Mouse (Mus musculus) intestine, embryonic 16.5 days (tissue): ENCODE results near the gene Btf3l4. TPM values are rescaled to one million over a fixed set of nuclear protein-coding genes. Genes with fewer than 3 reads are reported as not detected.
A peak's percentile ranks its signal among the peaks of the same experiment; 100 is the strongest.

ENCODE experiments used
- ATAC-seq: fragments of 200-750 bp; cut with Nextera tagmentation; 2 replicates; pipeline ENCODE4 v1.8.0; 2017; ENCODE audit warnings: moderate TSS enrichment, moderate library complexity
- H3K27ac ChIP-seq: fragments of 300-500 bp; sonication (generic); 2 replicates; pipeline ENCODE4 v1.5.1; 2014; ENCODE audit warnings: mild to moderate bottlenecking, low read length
- H3K27me3 ChIP-seq: fragments of 300-500 bp; sonication (generic); replicated peaks from 2 replicates; pipeline ENCODE4 v1.6.1; 2014; ENCODE audit warnings: low read length, control low read depth, mixed read lengths; ENCODE audit not compliant: control insufficient read depth, insufficient read depth
- H3K36me3 ChIP-seq: fragments of 300-500 bp; sonication (generic); 2 replicates; pipeline ENCODE4 v1.6.1; 2014; ENCODE audit warnings: low read length, control low read depth; ENCODE audit not compliant: control insufficient read depth, insufficient read depth
- H3K4me1 ChIP-seq: fragments of 300-500 bp; sonication (generic); 2 replicates; pipeline ENCODE4 v1.6.1; 2014; ENCODE audit warnings: low read length, control low read depth, mixed read lengths; ENCODE audit not compliant: control insufficient read depth, insufficient read depth
- H3K4me2 ChIP-seq: fragments of 300-500 bp; sonication (generic); 2 replicates; pipeline ENCODE4 v1.6.1; 2014; ENCODE audit warnings: low read depth, low read length, control low read depth
- H3K4me3 ChIP-seq: fragments of 300-500 bp; sonication (generic); 2 replicates; pipeline ENCODE4 v1.5.1; 2014; ENCODE audit warnings: mild to moderate bottlenecking, low read length
- H3K9ac ChIP-seq: fragments of 300-500 bp; sonication (generic); 2 replicates; pipeline ENCODE4 v1.6.1; 2014; ENCODE audit warnings: low read depth, low read length
- H3K9me3 ChIP-seq: fragments of 300-500 bp; sonication (generic); 2 replicates; pipeline ENCODE4 v1.6.1; 2016; ENCODE audit warnings: low read length, control low read depth; ENCODE audit not compliant: control insufficient read depth
- WGBS: fragments of 180-500 bp; shearing (Covaris S2); extraction: QIAGEN DNeasy Blood & Tissue Kit; methylation state at CpG from one replicate; pipeline ENCODE4 v1.1.7; 2014; 5-methylcytosine and 5-hydroxymethylcytosine counted together
- polyA plus RNA-seq: library from polyadenylated mRNA; unstranded; fragments of >200 nt; fragmentation: Nextera tagmentation; extraction: Ambion mirVana; gene quantifications from 2 replicates; pipeline ENCODE4 v1.2.1, GENCODE M21; 2015

Gene Btf3l4
- polyA plus RNA-seq: 113 and 115 TPM in 2 replicates

GRCm38 (mm10) chr4:108832916-108833827, at the start of gene Btf3l4:
Gene Btf3l4, minus strand, starts transcription at chr4:108833614.
- Histone ChIP-seq H3K4me3 (peak within 1 kb of the TSS; percentile 91), H3K27ac (peak within 1 kb of the TSS; percentile 99), H3K4me2 (peak within 1 kb of the TSS; percentile 68), H3K9me3 (no peaks in the 10 kb centered on the region), H3K27me3 (no peaks in the 10 kb centered on the region), H3K9ac (peak within 1 kb of the TSS; percentile 97), H3K36me3 (peaks cover 3% of the 10 kb centered on the region; the same call in 1 of the 2 replicates), H3K4me1 (peaks cover 23% of the 10 kb centered on the region)
- peak; percentile 94 for ATAC-seq
- WGBS: under 1% methylated on average over 61 of the region's 73 CpGs

DNA sequence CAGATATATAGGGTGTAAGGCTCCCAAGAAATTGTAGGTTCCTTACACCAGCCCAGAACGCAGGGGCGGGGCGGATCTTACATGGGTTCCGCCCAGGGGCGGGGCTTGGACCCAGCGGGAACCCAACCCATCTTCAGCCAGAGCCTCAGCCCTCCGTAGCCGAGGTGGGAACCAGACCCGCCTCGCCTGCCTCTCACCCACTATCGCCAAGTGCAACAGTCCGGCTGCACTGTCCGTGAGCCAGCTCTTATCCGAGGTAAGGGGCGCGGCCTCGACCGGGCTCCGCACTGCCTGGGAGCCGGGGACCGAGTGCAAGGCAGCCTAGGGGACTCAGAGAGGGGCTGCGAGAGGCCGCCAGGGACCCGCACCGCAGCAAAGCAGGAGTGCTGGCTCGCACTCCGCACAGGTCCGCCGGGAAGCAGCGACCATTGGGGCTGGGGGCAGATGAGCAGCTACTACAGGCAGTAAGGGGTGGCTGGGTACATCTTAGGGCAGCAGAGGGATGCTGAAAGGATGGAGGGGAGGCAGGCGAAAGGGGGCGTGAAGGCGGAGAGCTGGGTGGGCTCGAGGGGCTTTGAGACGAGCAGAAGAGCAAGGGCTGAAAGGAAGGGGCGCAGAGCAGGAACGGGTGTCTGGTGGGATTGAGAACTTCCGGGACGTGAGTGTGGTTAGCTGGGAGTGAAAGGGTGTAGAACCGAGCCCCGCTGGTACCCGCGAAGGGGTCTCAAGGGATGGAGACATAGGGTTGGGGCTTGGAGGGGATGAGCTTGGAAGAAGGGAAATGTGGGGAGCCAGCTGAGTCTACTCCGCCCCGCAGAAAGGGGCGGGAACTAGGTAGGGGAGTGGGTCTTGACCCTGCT, 45.8 kb upstream of the Btf3l4 start, which contains the start of gene Rab3b:
TSS of gene Rab3b (plus strand) at position 101 of the 860 bp plus-strand sequence.
- ATAC-seq: peak; percentile 94
- WGBS: under 1% methylated on average over 46 of the region's 46 CpGs

GRCm38 (mm10) chr4:108877901-108878300, 44.5 kb upstream of the Btf3l4 start:
- Histone ChIP-seq H3K27ac (no peak overlapping the region), H3K36me3 (no peaks in the 10 kb centered on the region), H3K4me1 (peaks cover 9% of the 10 kb centered on the region; the same call in 1 of the 2 replicates), H3K9me3 (no peaks in the 10 kb centered on the region), H3K9ac (no peak overlapping the region), H3K27me3 (no peaks in the 10 kb centered on the region), H3K4me3 (no peak overlapping the region), H3K4me2 (no peak overlapping the region)
- no peak for ATAC-seq
- 81% methylated on average over 6 of the region's 6 CpGs for WGBS

More for the DNA sequence above, 45.8 kb upstream of the Btf3l4 start, which contains the start of gene Rab3b:
- Histone ChIP-seq H3K4me2 (peak within 1 kb of the TSS; percentile 99), H3K4me1 (peaks cover 9% of the 10 kb centered on the region; the same call in 1 of the 2 replicates), H3K36me3 (no peaks in the 10 kb centered on the region), H3K27me3 (no peaks in the 10 kb centered on the region), H3K27ac (no peak within 1 kb of the TSS), H3K9ac (peak within 1 kb of the TSS; percentile 66), H3K9me3 (no peaks in the 10 kb centered on the region), H3K4me3 (peak within 1 kb of the TSS; percentile 72)

DNA sequence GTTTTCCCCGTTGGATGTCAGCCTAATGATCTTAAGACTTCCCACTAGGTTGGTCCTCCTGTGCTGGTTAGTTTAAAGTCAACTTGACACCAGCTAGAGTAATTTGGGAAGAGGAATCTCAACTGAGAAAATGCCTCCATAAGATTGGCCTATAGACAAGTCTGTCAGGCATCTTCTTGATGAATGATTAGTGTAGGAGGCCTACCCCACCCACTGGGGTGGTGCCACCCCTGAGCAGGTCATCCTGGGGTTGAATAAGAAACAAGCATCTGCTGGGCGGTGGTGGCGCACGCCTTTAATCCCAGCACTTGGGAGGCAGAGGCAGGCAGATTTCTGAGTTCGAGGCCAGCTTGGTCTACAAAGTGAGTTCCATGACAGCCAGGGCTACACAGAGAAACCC, 40.3 kb upstream of the Btf3l4 start:
- no peak for ATAC-seq
- Histone ChIP-seq H3K4me2 (no peak overlapping the region), H3K27me3 (no peaks in the 10 kb centered on the region), H3K27ac (no peak overlapping the region), H3K36me3 (no peaks in the 10 kb centered on the region), H3K4me3 (no peak overlapping the region), H3K4me1 (0 out of 2 replicates have a peak, but pooled peaks cover 2% of the 10 kb centered on the region), H3K9me3 (no peaks in the 10 kb centered on the region), H3K9ac (no peak overlapping the region)
- 90% methylated on average over 5 of the region's 5 CpGs for WGBS

- Histone ChIP-seq H3K4me1 (no peaks in the 10 kb centered on the region), H3K27me3 (no peaks in the 10 kb centered on the region), H3K9ac (no peak overlapping the region), H3K36me3 (no peaks in the 10 kb centered on the region), H3K9me3 (no peaks in the 10 kb centered on the region), H3K27ac (no peak overlapping the region), H3K4me3 (no peak overlapping the region), H3K4me2 (no peak overlapping the region)
- peak; percentile 72 for ATAC-seq
- WGBS: 35% methylated on average over 10 of the region's 10 CpGs
Measured at GRCm38 (mm10) chr4:108869730-108870374, 36.4 kb upstream of the Btf3l4 start.

DNA sequence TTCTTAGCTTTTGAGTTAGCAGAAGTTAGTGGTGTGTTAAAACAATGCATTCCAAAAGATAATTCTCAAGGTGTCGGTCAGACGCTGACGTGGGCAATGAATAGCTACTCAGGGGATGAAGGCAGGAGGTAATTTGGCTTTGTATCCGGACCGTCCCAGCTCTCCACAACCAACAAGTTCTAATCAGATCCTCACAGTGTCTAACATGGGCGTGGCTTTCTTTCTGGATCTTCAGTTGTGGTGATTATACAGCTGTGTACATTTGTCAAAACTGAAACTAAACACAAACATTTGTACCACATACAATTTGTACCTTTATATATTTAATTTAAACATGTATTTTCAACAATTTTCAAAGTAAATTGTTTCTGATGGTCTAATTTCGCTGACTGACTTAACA, 33.4 kb upstream of the Btf3l4 start:
- Histone ChIP-seq H3K9ac (no peak overlapping the region), H3K9me3 (no peaks in the 10 kb centered on the region), H3K4me3 (no peak overlapping the region), H3K36me3 (no peaks in the 10 kb centered on the region), H3K4me1 (no peaks in the 10 kb centered on the region), H3K4me2 (no peak overlapping the region), H3K27ac (no peak overlapping the region), H3K27me3 (no peaks in the 10 kb centered on the region)
- 83% methylated on average over 7 of the region's 7 CpGs for WGBS
- ATAC-seq: no peak

DNA sequence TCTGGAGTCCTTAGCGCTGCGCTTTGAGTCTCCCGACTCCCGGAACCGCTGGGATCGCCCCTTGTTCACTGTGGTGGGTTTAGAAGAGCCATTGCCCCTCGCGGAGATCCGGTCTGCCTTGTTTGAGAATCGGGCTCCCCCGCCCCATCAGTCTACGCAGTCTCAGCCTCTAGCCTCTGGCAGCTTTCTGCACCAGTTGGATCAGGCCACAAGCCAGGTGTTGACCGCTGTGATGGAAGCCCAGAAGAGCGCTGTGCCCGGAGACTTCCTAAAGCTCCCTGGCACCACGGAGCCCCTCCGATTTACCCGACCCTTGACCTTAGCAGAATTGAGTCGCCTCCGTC, 15.1 kb upstream of the Btf3l4 start, which contains the start of gene A730015C16Rik:
TSS of gene A730015C16Rik (minus strand) at position 115 of the 344 bp plus-strand sequence.
- Histone ChIP-seq H3K27ac (peak within 1 kb of the TSS; percentile 94), H3K36me3 (no peaks in the 10 kb centered on the region), H3K9ac (peak within 1 kb of the TSS; percentile 79), H3K4me2 (peak within 1 kb of the TSS; percentile 77), H3K27me3 (no peaks in the 10 kb centered on the region), H3K9me3 (no peaks in the 10 kb centered on the region), H3K4me3 (peak within 1 kb of the TSS; percentile 96), H3K4me1 (peaks cover 9% of the 10 kb centered on the region)
- ATAC-seq: peak; percentile 36
- 8% methylated on average over 20 of the region's 20 CpGs for WGBS

DNA sequence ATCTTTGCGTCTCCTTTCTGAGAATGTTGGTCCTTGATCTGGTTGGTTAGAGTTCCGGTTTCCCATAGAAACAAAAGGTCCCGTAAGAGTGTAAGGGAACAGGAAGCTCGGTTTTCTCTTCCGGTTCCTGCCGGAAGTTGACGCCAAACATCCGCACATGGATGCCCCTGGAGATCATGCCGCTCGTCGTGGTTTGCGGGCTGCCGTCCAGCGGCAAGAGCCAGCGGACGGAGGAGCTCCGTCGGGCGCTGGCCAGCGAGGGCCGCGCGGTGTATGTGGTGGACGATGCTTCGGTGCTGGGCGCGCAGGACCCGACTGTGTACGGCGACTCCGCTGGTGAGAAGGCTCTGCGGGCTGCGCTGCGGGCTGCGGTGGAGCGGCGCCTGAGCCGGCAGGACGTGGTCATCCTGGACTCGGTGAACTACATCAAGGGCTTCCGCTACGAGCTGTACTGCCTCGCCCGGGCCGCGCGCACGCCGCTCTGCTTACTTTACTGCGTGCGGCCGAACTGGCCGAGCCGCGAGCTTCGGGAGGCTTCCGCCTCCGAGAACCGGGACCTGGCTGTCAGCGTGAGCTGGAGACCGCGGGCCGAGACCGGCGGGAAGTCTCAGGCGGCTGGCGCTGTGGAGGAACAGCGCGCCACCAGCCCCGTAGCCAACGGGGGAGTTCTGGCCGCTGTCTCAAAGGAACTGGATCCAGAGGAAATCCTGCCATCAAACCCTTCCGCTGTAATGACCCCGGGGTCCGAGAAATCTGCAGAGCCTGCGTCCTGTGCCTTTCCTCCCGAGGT, 14.5 kb upstream of the Btf3l4 start, which contains the start of gene Kti12:
TSS of gene Kti12 (plus strand) at position 71 of the 790 bp plus-strand sequence.
- peaks cover 9% of the 10 kb centered on the region for H3K4me1 ChIP-seq
- H3K27ac ChIP-seq: peak within 1 kb of the TSS; percentile 94
- ATAC-seq: peak; percentile 91
- H3K9me3 ChIP-seq: no peaks in the 10 kb centered on the region
- WGBS: under 1% methylated on average over 77 of the region's 77 CpGs
- H3K36me3 ChIP-seq: no peaks in the 10 kb centered on the region
- H3K4me2 ChIP-seq: peak within 1 kb of the TSS; percentile 77
- no peaks in the 10 kb centered on the region for H3K27me3 ChIP-seq
- H3K4me3 ChIP-seq: peak within 1 kb of the TSS; percentile 96
- peak within 1 kb of the TSS; percentile 79 for H3K9ac ChIP-seq
